Comparison of ENCODE assay signal across 7 mouse cellular contexts in genomic region chr13:8203477-8203813, GRCm38 (mm10). TPM values are rescaled to one million over a fixed set of nuclear protein-coding genes. Genes with fewer than 3 reads are reported as not detected.
DNase-seq lines count a peak whose midpoint lies in the region; ATAC-seq and TF ChIP-seq lines count a peak whose summit lies in the region.

No protein-coding gene starts in this region.

- 2% methylated on average over 4 of the region's 4 CpGs for WGBS in forebrain, embryonic 11.5 days
- 10% methylated on average over 4 of the region's 4 CpGs for WGBS in intestine, embryonic 14.5 days
- WGBS in olfactory bulb, adult 2 months, result under 1% methylated on average over 4 of the region's 4 CpGs

- peak overlapping the region; percentile 77 for H3K4me2 ChIP-seq in forebrain, embryonic 11.5 days (ENCODE audit: low read depth, low read length, severe bottlenecking)
- peak overlapping the region; percentile 75 for H3K4me2 ChIP-seq in intestine, embryonic 14.5 days (ENCODE audit: low read length)

- no peak for ATAC-seq in forebrain, embryonic 11.5 days (replicated peaks; ENCODE audit: low FRiP score)
- no peak for ATAC-seq in intestine, embryonic 14.5 days (replicated peaks; ENCODE audit: low FRiP score, low TSS enrichment, low read depth)

- peak overlapping the region; percentile 46 for H3K4me3 ChIP-seq in left cerebral cortex, adult 2 months
- peak overlapping the region; percentile 41 for H3K4me3 ChIP-seq in forebrain, embryonic 11.5 days (ENCODE audit: low read depth, low read length)
- H3K4me3 ChIP-seq in intestine, embryonic 14.5 days (ENCODE audit: low read depth, low read length), result peak overlapping the region; percentile 33
- H3K4me3 ChIP-seq in olfactory bulb, adult 2 months (ENCODE audit: insufficient read depth, low read depth, low read length), result peak overlapping the region; percentile 87

- peak overlapping the region; percentile 56 for H3K9ac ChIP-seq in forebrain, embryonic 11.5 days (ENCODE audit: low read length)
- no peak overlapping the region for H3K9ac ChIP-seq in intestine, embryonic 14.5 days (ENCODE audit: low read length)

- peaks cover 2% of the 10 kb centered on the region; the same call in 1 of the 2 replicates for H3K4me1 ChIP-seq in forebrain, embryonic 11.5 days (replicated peaks; ENCODE audit: control insufficient read depth, insufficient read depth, low read length)
- no peaks in the 10 kb centered on the region for H3K4me1 ChIP-seq in intestine, embryonic 14.5 days (replicated peaks; ENCODE audit: control insufficient read depth, insufficient read depth, low read length)
- H3K4me1 ChIP-seq in olfactory bulb, adult 2 months (ENCODE audit: control insufficient read depth, insufficient read depth, low read length), result no peaks in the 10 kb centered on the region

- H3K27ac ChIP-seq in left cerebral cortex, adult 2 months, result no peak overlapping the region
- H3K27ac ChIP-seq in forebrain, embryonic 11.5 days (ENCODE audit: low read depth, low read length), result no peak overlapping the region
- H3K27ac ChIP-seq in intestine, embryonic 14.5 days (ENCODE audit: low read depth), result no peak overlapping the region
- peak overlapping the region; percentile 80 for H3K27ac ChIP-seq in olfactory bulb, adult 2 months (ENCODE audit: insufficient read depth, low read depth, low read length)

- H3K27me3 ChIP-seq in forebrain, embryonic 11.5 days (ENCODE audit: control insufficient read depth, insufficient read depth, low read length), result no peaks in the 10 kb centered on the region
- no peaks in the 10 kb centered on the region; the same call in 1 of the 2 replicates for H3K27me3 ChIP-seq in intestine, embryonic 14.5 days (replicated peaks; ENCODE audit: control insufficient read depth, insufficient read depth, low read length)

- H3K36me3 ChIP-seq in forebrain, embryonic 11.5 days (ENCODE audit: control insufficient read depth, insufficient read depth, low read length), result no peaks in the 10 kb centered on the region
- no peaks in the 10 kb centered on the region for H3K36me3 ChIP-seq in intestine, embryonic 14.5 days (ENCODE audit: control insufficient read depth, insufficient read depth, low read length)

- intact Hi-C loops in left cerebral cortex, adult 2 months (cut with DNase I), result loop anchor here (10.0 kb wide), 1 partner anchor 581 kb away; no protein-coding TSS in a partner anchor

- no peak for TF ChIP-seq POLR2A in olfactory bulb, adult 2 months (IDR thresholded peaks at IDR 0.05; ENCODE audit: insufficient read depth, low read depth, low read length)

- no peak for DNase-seq in left cerebral cortex, adult 2 months (ENCODE audit: extremely low spot score in 1 of 2, low spot score in 2 of 2)
- no peak for DNase-seq in left cerebral cortex, adult 18-20 months (ENCODE audit: low spot score in 2 of 2)
- peak; percentile 54 for DNase-seq in forebrain, embryonic 11.5 days (ENCODE audit: low spot score)
- no peak for DNase-seq in intestine, embryonic 14.5 days (ENCODE audit: low spot score)
- DNase-seq in spleen, adult 12 weeks (ENCODE audit: low spot score), result no peak
- DNase-seq in spleen, postnatal 4 days (ENCODE audit: low spot score in 2 of 2), result no peak

- TF ChIP-seq CTCF in left cerebral cortex, adult 2 months (IDR thresholded peaks at IDR 0.05), result no peak
- no peak for TF ChIP-seq CTCF in olfactory bulb, adult 2 months (IDR thresholded peaks at IDR 0.05; ENCODE audit: insufficient read depth, low read depth, low read length)

- H3K9me3 ChIP-seq in forebrain, embryonic 11.5 days (ENCODE audit: control insufficient read depth, low read length), result no peaks in the 10 kb centered on the region
- H3K9me3 ChIP-seq in intestine, embryonic 14.5 days (ENCODE audit: control insufficient read depth, low read length), result no peaks in the 10 kb centered on the region

RNA-seq across cellular contexts. Expression of gene Adarb2, which starts 0.8 kb away (rescaled TPM):
- total RNA-seq in left cerebral cortex, adult 2 months (2021), result 10 to 100 TPM; 22.9 to 25.8 TPM
- 10 to 100 TPM; 20.9 to 22.9 TPM for total RNA-seq in left cerebral cortex, adult 18-20 months (2021)
- 5.5 and 6.4 TPM in 2 replicates for polyA plus RNA-seq in forebrain, embryonic 11.5 days (2014; fragmentation: Nextera tagmentation; extraction: Ambion mirVana)
- 1.4 and 1.7 TPM in 2 replicates for polyA plus RNA-seq in intestine, embryonic 14.5 days (2014; fragmentation: Nextera tagmentation; extraction: Ambion mirVana)
- not detected in 2 replicates for polyA plus RNA-seq in olfactory bulb, adult 2 months (2012; ENCODE audit: insufficient read depth, insufficient read length, low replicate concordance, missing spikeins)

Comparison
In these comparisons a context has a peak if more than half of its experiments do, and no peak if none do; other contexts are left out.
1. H3K4me3 ChIP-seq: peak in every context shown above with its lines; median percentile 87 in olfactory bulb, adult 2 months; 46 in left cerebral cortex, adult 2 months; 41 in forebrain, embryonic 11.5 days; 33 in intestine, embryonic 14.5 days.